Mouse (Mus musculus): ENCODE measurements around the gene Chrdl2.
"Not testable (repeated sequence)": the region's sequence is repeated elsewhere in the genome, so short reads cannot be mapped to it uniquely, and the experiment has no call there.

The Chrdl2 gene

GRCm38 (mm10) chr7:100034815-100035463 is 29.0 kb downstream of the Chrdl2 start:
- in situ Hi-C loops (cut with MseI, MboI): no loop called here

- in situ Hi-C loops (cut with MseI, MboI): no loop called here
Measured at GRCm38 (mm10) chr7:100036050-100036449, 30.1 kb downstream of the Chrdl2 start.

GRCm38 (mm10) chr7:100036495-100036894 is 30.5 kb downstream of the Chrdl2 start:
- in situ Hi-C loops (cut with MseI, MboI): no loop called here

- in situ Hi-C loops (cut with MseI, MboI): no loop called here
Measured at GRCm38 (mm10) chr7:100042120-100042519, 36.1 kb downstream of the Chrdl2 start.

- in situ Hi-C loops (cut with MseI, MboI): no loop called here
Measured at GRCm38 (mm10) chr7:100043096-100043495, 37.1 kb downstream of the Chrdl2 start.

GRCm38 (mm10) chr7:100043605-100044031 is 37.6 kb downstream of the Chrdl2 start:
- in situ Hi-C loops (cut with MseI, MboI): no loop called here

GRCm38 (mm10) chr7:100046486-100046885 is 40.5 kb downstream of the Chrdl2 start:
- in situ Hi-C loops (cut with MseI, MboI): no loop called here

GRCm38 (mm10) chr7:100051904-100052303 is 45.9 kb downstream of the Chrdl2 start:
- in situ Hi-C loops (cut with MseI, MboI): no loop called here

- in situ Hi-C loops (cut with MseI, MboI): not testable (repeated sequence)
Measured at GRCm38 (mm10) chr7:100052991-100053390, 47.0 kb downstream of the Chrdl2 start.

- in situ Hi-C loops (cut with MseI, MboI): no loop called here
Measured at GRCm38 (mm10) chr7:100073959-100074358, 68.0 kb downstream of the Chrdl2 start.

GRCm38 (mm10) chr7:100076296-100076695 is 70.3 kb downstream of the Chrdl2 start:
- in situ Hi-C loops (cut with MseI, MboI): no loop called here

GRCm38 (mm10) chr7:100077071-100077470 is 71.1 kb downstream of the Chrdl2 start:
- in situ Hi-C loops (cut with MseI, MboI): no loop called here

- in situ Hi-C loops (cut with MseI, MboI): no loop called here
Measured at GRCm38 (mm10) chr7:100080087-100080781, 74.3 kb downstream of the Chrdl2 start.

GRCm38 (mm10) chr7:100082836-100083235 is 76.9 kb downstream of the Chrdl2 start:
- in situ Hi-C loops (cut with MseI, MboI): no loop called here

- in situ Hi-C loops (cut with MseI, MboI): no loop called here
Measured at GRCm38 (mm10) chr7:100083812-100084211, 77.8 kb downstream of the Chrdl2 start.
